Mouse (Mus musculus) frontal cortex, postnatal 14 days (tissue): ENCODE data around the gene Cebpa.

Experiments
- DNase-seq, 2 experiments: peaks; one replicate each; pipeline ENCODE4 v3.0.0; 2022; ENCODE audit warnings: low spot score in 2 of 2

The Cebpa gene

GRCm38 (mm10) chr7:35118841-35119413 is at the start of gene Cebpa:
TSS of gene Cebpa (plus strand) at chr7:35119293.
- peak; percentile 85 to 88 for DNase-seq

DNA sequence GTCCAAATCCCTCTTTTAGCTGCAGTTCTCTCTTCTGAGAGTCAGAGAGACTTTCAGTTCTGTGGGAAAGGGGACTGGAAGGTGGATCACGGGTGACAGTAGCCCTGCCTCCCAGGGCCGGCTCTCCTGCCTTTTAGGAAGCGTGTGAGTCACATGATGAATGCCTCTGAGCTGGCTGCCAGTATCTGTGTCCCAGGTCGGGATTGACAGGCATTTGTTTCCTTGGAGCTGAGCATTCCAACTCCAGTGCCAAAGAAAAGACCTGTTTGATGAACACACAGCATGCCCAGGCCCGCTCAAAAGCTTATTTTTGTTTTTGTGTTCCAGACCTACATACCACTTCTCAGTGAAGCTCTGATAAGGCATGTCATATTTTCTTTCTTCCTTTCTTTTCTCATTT is 42.4 kb upstream of the Cebpa start:
- DNase-seq: no peak

DNA sequence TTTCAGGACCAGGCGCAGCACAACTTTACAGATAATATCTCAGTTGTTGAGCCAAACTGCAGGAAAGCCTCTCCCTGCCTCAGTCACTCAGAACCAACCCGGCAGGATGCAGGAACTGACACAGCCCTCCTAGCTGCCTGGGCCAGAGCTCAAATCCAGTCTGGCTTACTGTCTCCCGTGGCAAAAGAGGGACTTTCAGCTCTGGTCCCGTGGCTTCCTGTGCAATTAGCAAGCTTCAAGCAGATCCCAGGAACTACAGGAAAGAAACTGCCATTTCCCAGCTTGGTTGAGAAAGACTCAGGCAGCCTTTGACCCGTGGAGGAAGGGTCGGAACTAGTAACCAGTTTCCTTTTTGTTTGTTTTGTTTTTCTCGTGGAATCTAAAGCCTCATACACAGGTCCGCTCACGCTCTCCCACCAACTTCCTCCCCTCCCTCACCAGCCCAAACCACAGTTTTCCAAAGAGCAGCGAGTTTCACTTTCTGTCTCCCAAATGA is 38.2 kb upstream of the Cebpa start:
- DNase-seq: no peak

DNA sequence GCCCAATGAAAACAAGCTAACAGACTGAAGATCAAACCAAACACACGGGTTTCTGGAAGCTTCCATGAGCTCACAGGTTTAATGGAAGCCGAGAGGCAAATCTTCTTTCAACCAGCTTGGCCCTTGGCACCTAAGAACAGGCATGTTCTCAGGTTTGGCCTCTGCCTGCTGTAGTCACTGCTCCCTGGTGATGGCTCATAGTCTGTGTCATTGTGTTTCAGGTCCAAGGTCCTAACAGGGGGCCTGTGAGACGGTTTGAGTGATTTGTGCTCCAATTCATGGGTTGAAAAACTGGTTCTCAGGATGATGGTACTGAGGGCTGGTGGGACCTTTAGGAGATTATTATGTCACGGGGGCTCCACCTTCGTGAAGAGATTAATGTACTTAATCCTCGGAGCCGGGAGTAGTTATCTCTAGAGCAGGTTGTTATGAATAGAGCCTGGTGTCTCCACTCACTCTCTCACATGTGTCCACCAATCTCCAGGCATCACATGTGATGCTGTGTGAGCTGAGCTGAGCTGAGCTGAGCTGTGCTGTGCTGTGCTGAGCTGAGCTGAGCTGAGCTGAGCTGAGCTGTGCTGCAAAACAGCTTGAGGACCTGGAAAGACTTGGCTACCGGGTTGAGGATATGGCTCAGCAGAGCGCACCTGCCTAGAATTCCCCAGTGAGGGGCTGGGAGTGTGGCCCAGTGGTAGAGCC is 37.5 kb upstream of the Cebpa start:
- no peak for DNase-seq

- no peak for DNase-seq
Measured at GRCm38 (mm10) chr7:35084565-35085360, 34.3 kb upstream of the Cebpa start.

DNA sequence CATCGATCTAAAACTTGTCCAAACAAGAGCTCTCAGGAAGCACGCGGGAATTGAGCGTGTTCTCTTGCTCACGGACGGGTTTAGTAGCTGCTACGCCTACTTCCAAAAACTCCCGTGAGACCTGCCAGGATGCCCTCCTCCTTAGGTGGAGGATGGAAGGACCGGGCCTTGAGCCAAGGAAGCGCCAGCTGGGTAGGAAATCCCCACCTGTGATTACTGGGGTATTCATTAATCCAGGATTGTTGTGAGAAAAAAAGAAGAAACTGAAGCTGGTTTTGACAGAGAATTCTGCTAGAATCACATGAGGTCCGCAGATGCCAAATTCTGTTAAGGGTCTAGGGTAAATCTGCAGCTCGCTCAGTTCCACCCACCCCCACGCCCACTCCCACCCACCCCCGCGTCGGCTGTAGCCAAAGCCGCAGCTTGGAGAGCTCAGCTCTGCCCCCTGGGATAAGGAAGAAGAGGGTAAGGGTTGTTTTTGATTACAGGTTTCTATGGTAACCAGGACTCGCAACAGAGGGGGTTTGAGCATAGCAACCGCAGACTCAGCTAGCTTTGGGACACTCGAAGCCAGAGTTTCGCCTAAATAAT is 32.7 kb upstream of the Cebpa start:
- peak in 1 of 2 experiments; percentile 20 for DNase-seq

- no peak for DNase-seq
Measured at GRCm38 (mm10) chr7:35090550-35090949, 28.5 kb upstream of the Cebpa start.

DNA sequence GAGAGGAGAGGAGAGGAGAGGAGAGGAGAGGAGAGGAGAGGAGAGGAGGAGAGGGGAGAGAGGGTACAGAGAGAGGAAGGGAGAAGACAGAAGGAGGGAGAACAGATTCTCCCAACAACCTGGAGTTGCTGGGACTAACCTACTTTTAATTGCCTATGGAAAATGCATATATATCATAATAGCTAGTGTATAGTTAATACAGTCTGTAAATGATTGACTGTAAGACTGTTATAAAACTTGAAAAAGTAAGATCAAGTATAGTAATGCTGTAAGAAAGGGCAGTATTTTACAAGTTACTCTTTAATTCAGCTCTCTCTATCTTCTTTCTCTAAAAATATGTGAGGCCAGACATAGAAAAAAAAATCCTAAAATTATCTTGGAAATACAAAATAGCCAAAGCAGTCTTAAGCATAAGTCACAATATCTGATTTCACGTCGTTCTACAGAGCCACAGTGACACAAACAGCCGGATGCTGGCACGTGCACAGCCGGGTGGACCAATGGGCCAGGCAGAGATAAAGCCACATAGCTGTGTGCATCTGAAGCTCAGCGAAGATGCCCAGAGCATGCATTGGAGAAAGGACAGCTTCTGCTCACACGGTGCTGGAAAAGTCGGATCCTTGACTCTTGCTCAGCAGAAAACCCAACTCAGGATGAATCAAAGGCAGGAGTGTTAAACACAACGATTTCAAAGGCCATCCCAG is 24.0 kb upstream of the Cebpa start:
- DNase-seq: no peak

DNA sequence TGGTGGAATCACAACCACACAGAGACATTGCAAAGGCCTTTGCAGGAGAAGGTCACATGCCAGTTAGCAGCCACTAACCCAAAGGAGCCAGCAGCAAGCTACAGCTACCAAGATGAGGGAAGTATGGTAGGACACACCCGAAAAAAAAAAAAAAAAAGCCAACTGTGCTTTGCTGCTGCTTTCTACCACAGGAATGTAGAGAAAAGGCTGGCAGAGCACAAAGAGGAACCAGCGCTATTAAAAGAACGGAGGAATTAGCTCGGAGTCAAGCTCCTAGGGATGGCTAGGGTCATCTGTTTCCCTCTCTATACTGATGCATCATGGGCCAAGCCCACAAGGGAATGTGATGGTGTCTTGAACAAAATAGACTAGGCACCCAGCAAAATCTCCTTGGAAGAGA is 20.3 kb upstream of the Cebpa start:
- DNase-seq: no peak

DNA sequence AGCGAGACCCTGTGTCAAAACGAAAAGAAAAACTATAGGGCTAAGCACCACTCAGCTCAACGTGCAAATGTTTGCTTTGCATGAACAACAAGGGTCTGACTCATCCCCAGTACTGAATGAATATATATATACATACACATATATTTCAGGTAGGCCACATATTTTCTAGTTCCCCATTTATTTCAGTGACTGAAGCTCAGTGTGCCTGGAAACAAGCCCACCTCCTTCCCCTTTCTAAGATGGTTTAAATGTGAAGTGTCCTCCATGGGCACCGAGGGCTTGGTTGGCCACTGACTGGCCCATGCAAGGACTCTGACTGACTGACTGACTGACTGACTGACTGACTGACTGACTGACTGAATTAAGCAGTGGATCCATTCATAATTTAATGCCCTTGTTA is 19.6 kb upstream of the Cebpa start:
- no peak for DNase-seq

DNA sequence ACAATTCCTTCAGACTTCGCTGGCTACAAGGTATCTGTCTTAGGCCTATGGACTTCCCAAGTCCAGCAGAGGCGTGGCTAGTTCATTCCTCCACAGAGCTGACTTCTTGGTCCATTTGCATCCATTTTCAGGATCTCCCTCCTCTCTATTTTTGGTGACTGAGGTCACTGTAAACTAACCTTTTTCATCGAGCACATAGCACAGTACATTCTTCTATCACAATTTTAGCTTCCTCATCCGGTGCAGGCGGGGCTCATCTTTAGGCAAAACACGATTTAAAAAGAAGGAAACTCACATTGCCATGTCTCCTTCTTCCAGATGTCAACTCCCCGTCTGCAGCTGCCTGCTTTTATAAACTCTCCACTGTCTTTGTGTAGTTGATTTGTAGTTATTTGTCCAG is 12.5 kb upstream of the Cebpa start:
- DNase-seq: no peak

DNA sequence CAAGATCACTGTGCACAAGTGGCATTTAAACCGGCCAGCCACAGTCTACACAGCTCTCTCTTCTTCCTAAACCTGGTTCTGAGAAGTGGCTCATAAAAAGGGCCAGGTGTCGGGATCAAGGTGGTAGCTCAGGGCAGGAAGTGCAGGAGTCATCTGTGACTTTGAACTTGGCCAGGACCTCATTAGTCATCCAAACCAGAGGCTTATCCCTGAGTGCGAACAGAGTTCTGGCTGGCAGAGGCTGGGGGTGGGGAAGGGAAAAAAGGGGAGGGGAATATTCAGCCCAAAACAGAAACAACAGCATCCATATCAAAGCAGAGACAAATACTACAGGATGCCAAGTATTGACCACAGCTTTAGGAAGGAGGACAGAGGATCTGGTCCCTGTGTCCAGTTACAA is 11.5 kb upstream of the Cebpa start:
- no peak for DNase-seq

DNA sequence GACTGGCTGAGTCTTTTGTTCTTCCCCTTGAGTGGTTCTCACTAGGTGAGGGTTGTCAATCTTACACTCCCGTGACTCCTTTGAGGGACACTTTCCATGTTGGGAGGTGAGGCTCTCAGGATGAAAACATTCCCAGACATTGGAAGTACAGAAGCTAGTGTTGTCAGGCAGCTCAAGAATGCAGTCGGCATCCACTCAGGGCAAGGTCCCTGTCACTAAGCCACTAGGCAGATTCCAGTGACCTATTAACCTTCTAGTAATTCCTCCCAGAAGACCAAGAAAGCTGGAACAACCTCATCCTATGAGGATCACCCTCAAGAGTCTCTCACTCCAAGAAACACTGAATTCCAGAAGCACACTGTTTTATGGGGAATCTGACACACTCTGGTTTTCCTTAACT is 11.0 kb upstream of the Cebpa start:
- DNase-seq: no peak

DNA sequence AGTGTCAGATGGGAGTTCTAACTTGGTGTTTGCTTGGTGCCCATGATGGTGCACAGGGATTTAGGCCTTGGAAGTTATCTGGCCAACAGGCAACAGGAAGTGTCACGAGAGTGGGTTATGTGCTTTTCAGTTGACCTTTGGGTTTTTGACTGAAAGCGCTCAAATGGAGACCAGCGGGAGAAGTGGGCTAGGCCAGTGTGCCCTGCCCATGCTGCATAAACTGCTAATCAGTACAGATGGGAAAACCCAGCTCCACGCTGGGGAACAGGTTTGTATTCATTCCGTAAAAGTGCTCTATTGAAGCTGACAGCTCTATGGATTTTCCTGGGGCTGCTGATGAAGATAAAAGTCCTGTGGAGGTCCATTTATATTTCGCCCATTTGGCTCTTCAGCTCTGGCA is 10.4 kb upstream of the Cebpa start:
- no peak for DNase-seq

GRCm38 (mm10) chr7:35113136-35113535 is 6.0 kb upstream of the Cebpa start:
- no peak for DNase-seq

DNA sequence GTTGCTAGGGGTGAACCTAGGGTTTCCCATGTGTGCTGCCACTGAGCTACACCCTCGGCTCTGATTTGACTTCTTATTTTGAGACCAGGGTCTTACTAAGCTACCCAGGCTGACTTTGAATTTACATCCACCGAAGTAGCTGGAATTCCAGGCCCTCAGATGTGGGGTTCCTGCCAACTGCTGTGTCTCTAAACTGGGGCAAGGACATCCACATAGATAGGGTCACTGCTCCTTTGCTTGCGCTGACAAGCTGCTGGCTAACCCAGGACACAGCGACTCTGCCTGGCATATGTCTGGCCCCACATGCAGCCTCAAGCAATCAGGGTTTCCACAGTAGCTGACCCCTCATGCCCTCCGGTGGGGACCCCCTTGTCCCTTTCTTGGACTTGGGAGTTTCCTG is 5.4 kb upstream of the Cebpa start:
- no peak for DNase-seq

DNA sequence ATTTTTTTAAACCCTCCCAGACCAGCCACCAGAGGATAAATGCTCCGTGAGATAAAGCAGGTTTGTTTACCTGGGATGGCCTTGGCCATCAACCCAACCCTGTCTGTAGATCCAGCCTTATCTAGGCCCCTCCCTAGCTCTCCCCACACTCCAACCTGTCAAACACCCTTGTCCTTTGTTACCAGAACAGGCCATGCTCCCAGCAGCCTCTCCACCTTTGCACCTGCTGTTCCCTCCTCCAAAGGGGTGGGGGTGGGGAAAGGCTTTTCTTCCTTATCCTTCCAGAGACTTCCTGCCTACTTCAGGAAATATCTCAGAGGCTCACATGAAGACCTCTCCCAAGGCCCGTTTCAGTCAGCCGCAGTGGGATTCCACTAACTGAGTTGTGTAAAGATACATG is 2.6 kb upstream of the Cebpa start:
- no peak for DNase-seq

DNA sequence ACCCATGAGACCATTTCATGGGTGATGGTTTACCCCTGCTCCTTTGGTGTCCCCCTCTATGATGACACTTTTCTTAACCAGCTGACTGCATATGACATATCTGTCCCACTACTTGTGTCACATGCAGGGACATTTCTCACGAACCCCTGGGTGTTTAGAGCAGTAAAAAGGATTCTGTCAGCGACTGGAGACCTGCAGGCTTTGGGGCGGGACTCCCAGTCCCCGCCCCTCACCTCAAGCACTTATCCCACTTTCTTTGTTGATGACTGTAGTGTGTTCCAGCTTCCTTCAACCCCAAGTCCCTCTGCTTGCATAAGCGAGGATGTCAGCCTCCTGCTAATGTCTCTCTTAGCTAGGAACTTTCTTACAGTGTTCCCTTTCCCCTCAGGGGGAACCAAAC is 2.0 kb upstream of the Cebpa start:
- no peak for DNase-seq

GRCm38 (mm10) chr7:35117761-35118098 is 1.4 kb upstream of the Cebpa start:
- DNase-seq: no peak

DNA sequence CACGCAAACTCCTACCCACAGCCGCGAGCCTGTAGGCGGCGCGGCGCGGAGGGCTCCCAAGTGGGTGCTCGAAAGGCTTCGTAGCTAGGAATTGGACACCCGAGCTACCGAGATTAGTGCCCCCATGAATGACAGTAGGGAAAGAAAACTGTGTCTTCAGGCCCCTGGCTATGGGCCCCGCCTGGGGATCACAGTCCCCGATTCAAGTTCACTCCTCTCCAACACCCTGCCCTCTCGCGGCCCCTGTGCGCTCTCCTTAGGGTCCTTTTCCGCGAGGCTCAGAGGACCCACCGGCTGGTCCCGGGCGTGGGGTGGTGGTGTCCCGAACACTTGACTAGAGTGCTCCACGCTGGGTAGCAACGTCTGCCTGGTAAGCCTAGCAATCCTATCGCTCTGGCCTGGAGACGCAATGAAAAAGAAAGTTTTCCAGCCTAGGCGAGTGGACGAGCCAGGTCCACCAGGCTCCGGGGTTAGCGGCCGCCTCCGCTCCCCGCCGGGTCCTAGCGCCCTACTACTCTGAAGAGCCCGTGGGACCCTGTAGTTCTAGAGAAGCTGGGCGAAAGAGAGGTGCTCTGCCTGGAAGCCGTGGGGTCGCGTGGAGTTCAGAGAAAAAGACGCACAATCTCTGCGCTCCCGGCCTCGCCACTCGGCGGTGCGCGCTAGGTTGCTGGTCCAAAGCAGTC is 853 bp upstream of the Cebpa start:
- peak in 1 of 2 experiments; percentile 44 for DNase-seq

DNA sequence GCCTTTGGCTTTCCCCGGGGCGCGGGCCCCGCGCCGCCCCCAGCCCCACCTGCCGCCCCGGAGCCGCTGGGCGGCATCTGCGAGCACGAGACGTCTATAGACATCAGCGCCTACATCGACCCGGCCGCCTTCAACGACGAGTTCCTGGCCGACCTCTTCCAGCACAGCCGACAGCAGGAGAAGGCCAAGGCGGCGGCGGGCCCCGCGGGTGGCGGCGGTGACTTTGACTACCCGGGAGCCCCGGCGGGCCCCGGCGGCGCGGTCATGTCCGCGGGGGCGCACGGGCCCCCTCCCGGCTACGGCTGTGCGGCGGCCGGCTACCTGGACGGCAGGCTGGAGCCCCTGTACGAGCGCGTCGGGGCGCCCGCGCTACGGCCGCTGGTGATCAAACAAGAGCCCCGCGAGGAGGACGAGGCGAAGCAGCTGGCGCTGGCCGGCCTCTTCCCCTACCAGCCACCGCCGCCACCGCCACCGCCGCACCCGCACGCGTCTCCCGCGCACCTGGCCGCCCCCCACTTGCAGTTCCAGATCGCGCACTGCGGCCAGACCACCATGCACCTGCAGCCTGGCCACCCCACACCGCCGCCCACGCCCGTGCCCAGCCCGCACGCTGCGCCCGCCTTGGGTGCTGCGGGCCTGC is 533 bp downstream of the Cebpa start:
- no peak for DNase-seq
